ENCODE assay signal across 33 mouse cellular contexts in genomic region chr9:40155118-40155644, GRCm38 (mm10). TPM values are rescaled to one million over a fixed set of nuclear protein-coding genes. Genes with fewer than 3 reads are reported as not detected.
DNase-seq lines count a peak whose midpoint lies in the region; ATAC-seq and TF ChIP-seq lines count a peak whose summit lies in the region.
"Had no signal": no experiment of that assay in that cellular context is flagged by ENCODE, and none has a peak within 500 bp of the region (broad histone marks: within the 10 kb centered on the region; RNA-seq: fewer than 3 reads in every experiment).

No protein-coding gene starts in this region.

- DNase-seq in embryonic facial prominence, embryonic 11.5 days (ENCODE audit: low spot score): peak; percentile 4
- DNase-seq in embryonic facial prominence, embryonic 10.5 days (ENCODE audit: low spot score): no peak
- DNase-seq in kidney, postnatal 14 days: no peak
- DNase-seq in embryonic facial prominence, embryonic 14.5 days (ENCODE audit: low spot score): peak; percentile 81
- peak; percentile 52 for DNase-seq in limb, embryonic 14.5 days (ENCODE audit: low spot score)
- DNase-seq: adrenal gland, adult 8-10 months; adrenal gland, postnatal 25 days; cerebellum, adult 11-12 months; cerebellum, adult 8-10 months; cerebellum, postnatal 10 days; gastrocnemius, postnatal 10 days; gastrocnemius, postnatal 36 days; heart, adult 2 months; heart, postnatal 14 days; heart, postnatal 4 days had no signal

- H3K4me2 ChIP-seq in embryonic facial prominence, embryonic 11.5 days (ENCODE audit: low read depth, low read length): no peak overlapping the region
- H3K4me2 ChIP-seq in kidney, embryonic 16.5 days (replicated peaks; ENCODE audit: low read depth, low read length): no peak overlapping the region
- H3K4me2 ChIP-seq in embryonic facial prominence, embryonic 14.5 days (ENCODE audit: low read depth, low read length): no peak overlapping the region
- H3K4me2 ChIP-seq in limb, embryonic 14.5 days (replicated peaks; ENCODE audit: low read depth, low read length, severe bottlenecking): no peak overlapping the region
- no peak overlapping the region for H3K4me2 ChIP-seq in midbrain, embryonic 16.5 days (ENCODE audit: low read length)
- H3K4me2 ChIP-seq: embryonic facial prominence, embryonic 13.5 days; forebrain, embryonic 12.5 days; forebrain, embryonic 15.5 days; heart, embryonic 13.5 days; hindbrain, embryonic 14.5 days had no signal

- no peaks in the 10 kb centered on the region for H3K36me3 ChIP-seq in embryonic facial prominence, embryonic 11.5 days (replicated peaks; ENCODE audit: control insufficient read depth, insufficient read depth, low read depth, low read length)
- no peaks in the 10 kb centered on the region for H3K36me3 ChIP-seq in embryonic facial prominence, embryonic 10.5 days (replicated peaks)
- H3K36me3 ChIP-seq in kidney, embryonic 16.5 days (ENCODE audit: insufficient read depth, low read length): no peaks in the 10 kb centered on the region
- no peaks in the 10 kb centered on the region for H3K36me3 ChIP-seq in embryonic facial prominence, embryonic 14.5 days (ENCODE audit: control insufficient read depth, insufficient read depth, low read length)
- no peaks in the 10 kb centered on the region for H3K36me3 ChIP-seq in limb, embryonic 14.5 days (ENCODE audit: control insufficient read depth, insufficient read depth, low read length)
- no peaks in the 10 kb centered on the region for H3K36me3 ChIP-seq in midbrain, embryonic 16.5 days (ENCODE audit: control insufficient read depth, insufficient read depth, low read length)
- H3K36me3 ChIP-seq: embryonic facial prominence, embryonic 13.5 days; forebrain, embryonic 12.5 days; forebrain, embryonic 15.5 days; heart, embryonic 10.5 days; heart, embryonic 13.5 days had no signal

- H3K4me1 ChIP-seq in embryonic facial prominence, embryonic 11.5 days (ENCODE audit: control insufficient read depth, insufficient read depth, low read length): no peaks in the 10 kb centered on the region
- no peaks in the 10 kb centered on the region for H3K4me1 ChIP-seq in embryonic facial prominence, embryonic 10.5 days
- no peaks in the 10 kb centered on the region for H3K4me1 ChIP-seq in kidney, embryonic 16.5 days (ENCODE audit: insufficient read depth, low read length)
- H3K4me1 ChIP-seq in embryonic facial prominence, embryonic 14.5 days (ENCODE audit: control insufficient read depth, insufficient read depth, low read length): no peaks in the 10 kb centered on the region
- no peaks in the 10 kb centered on the region for H3K4me1 ChIP-seq in limb, embryonic 14.5 days (ENCODE audit: control insufficient read depth, insufficient read depth, low read length)
- H3K4me1 ChIP-seq in midbrain, embryonic 16.5 days (ENCODE audit: control insufficient read depth, insufficient read depth, low read length): no peaks in the 10 kb centered on the region
- H3K4me1 ChIP-seq: embryonic facial prominence, embryonic 13.5 days; forebrain, embryonic 12.5 days; forebrain, embryonic 15.5 days; heart, embryonic 10.5 days; heart, embryonic 13.5 days had no signal

- H3K27me3 ChIP-seq in embryonic facial prominence, embryonic 11.5 days (ENCODE audit: control insufficient read depth, insufficient read depth, low read length): no peaks in the 10 kb centered on the region
- no peaks in the 10 kb centered on the region for H3K27me3 ChIP-seq in embryonic facial prominence, embryonic 10.5 days (replicated peaks; ENCODE audit: low read depth, poor library complexity, severe bottlenecking)
- H3K27me3 ChIP-seq in kidney, embryonic 16.5 days (ENCODE audit: insufficient read depth, low read length): no peaks in the 10 kb centered on the region
- no peaks in the 10 kb centered on the region for H3K27me3 ChIP-seq in embryonic facial prominence, embryonic 14.5 days (replicated peaks; ENCODE audit: control insufficient read depth, insufficient read depth, low read length)
- H3K27me3 ChIP-seq in limb, embryonic 14.5 days (ENCODE audit: control insufficient read depth, insufficient read depth, low read length): no peaks in the 10 kb centered on the region
- no peaks in the 10 kb centered on the region for H3K27me3 ChIP-seq in midbrain, embryonic 16.5 days (ENCODE audit: control insufficient read depth, insufficient read depth, low read depth, low read length)
- H3K27me3 ChIP-seq: forebrain, embryonic 12.5 days; forebrain, embryonic 15.5 days had no signal

- no peak for TF ChIP-seq POLR2A in limb, embryonic 14.5 days (IDR thresholded peaks at IDR 0.05; ENCODE audit: borderline replicate concordance, extremely low read depth, insufficient read depth, insufficient read length)

- no peak overlapping the region for H3K27ac ChIP-seq in embryonic facial prominence, embryonic 11.5 days (replicated peaks; ENCODE audit: low read depth, low read length)
- no peak overlapping the region for H3K27ac ChIP-seq in embryonic facial prominence, embryonic 10.5 days (replicated peaks)
- no peak overlapping the region for H3K27ac ChIP-seq in kidney, embryonic 16.5 days (ENCODE audit: low read length)
- peak overlapping the region; percentile 33; the same call in 1 of the 2 replicates for H3K27ac ChIP-seq in embryonic facial prominence, embryonic 14.5 days (replicated peaks; ENCODE audit: low read depth, low read length)
- H3K27ac ChIP-seq in limb, embryonic 14.5 days (replicated peaks; ENCODE audit: low read depth, low read length): no peak overlapping the region
- H3K27ac ChIP-seq in midbrain, embryonic 16.5 days (ENCODE audit: low read length): no peak overlapping the region
- H3K27ac ChIP-seq: embryonic facial prominence, embryonic 13.5 days; forebrain, embryonic 12.5 days; forebrain, embryonic 15.5 days; heart, adult 2 months; heart, embryonic 10.5 days; heart, embryonic 13.5 days; hindbrain, embryonic 14.5 days; hindbrain, postnatal 0 days had no signal

- WGBS in embryonic facial prominence, embryonic 11.5 days: 69% methylated on average over 4 of the region's 4 CpGs
- 78% methylated on average over 4 of the region's 4 CpGs for WGBS in embryonic facial prominence, embryonic 10.5 days
- WGBS in kidney, embryonic 16.5 days: 48% methylated on average over 4 of the region's 4 CpGs
- WGBS in embryonic facial prominence, embryonic 14.5 days: 50% methylated on average over 4 of the region's 4 CpGs
- 45% methylated on average over 4 of the region's 4 CpGs for WGBS in limb, embryonic 14.5 days
- 73% methylated on average over 4 of the region's 4 CpGs for WGBS in midbrain, embryonic 16.5 days

- no peak overlapping the region for H3K4me3 ChIP-seq in embryonic facial prominence, embryonic 11.5 days (ENCODE audit: low read depth, low read length)
- H3K4me3 ChIP-seq in embryonic facial prominence, embryonic 10.5 days: no peak overlapping the region
- no peak overlapping the region for H3K4me3 ChIP-seq in kidney, embryonic 16.5 days (ENCODE audit: low read length)
- no peak overlapping the region for H3K4me3 ChIP-seq in embryonic facial prominence, embryonic 14.5 days (ENCODE audit: low read depth, low read length)
- H3K4me3 ChIP-seq in limb, embryonic 14.5 days (replicated peaks; ENCODE audit: low read length): no peak overlapping the region
- H3K4me3 ChIP-seq in midbrain, embryonic 16.5 days (ENCODE audit: low read depth, low read length): no peak overlapping the region
- H3K4me3 ChIP-seq: embryonic facial prominence, embryonic 13.5 days; erythroblast, embryonic 14.5 days; forebrain, embryonic 12.5 days; forebrain, embryonic 15.5 days; heart, adult 2 months; heart, embryonic 10.5 days; heart, embryonic 13.5 days had no signal

- H3K9ac ChIP-seq in embryonic facial prominence, embryonic 11.5 days (replicated peaks; ENCODE audit: low read length): no peak overlapping the region
- no peak overlapping the region for H3K9ac ChIP-seq in kidney, embryonic 16.5 days (replicated peaks; ENCODE audit: low read length)
- H3K9ac ChIP-seq in embryonic facial prominence, embryonic 14.5 days (ENCODE audit: low read depth, low read length): no peak overlapping the region
- H3K9ac ChIP-seq in limb, embryonic 14.5 days (ENCODE audit: low read depth, low read length, severe bottlenecking): no peak overlapping the region
- no peak overlapping the region for H3K9ac ChIP-seq in midbrain, embryonic 16.5 days (ENCODE audit: low read depth, low read length)
- H3K9ac ChIP-seq: embryonic facial prominence, embryonic 13.5 days; forebrain, embryonic 12.5 days; forebrain, embryonic 15.5 days; heart, embryonic 13.5 days; hindbrain, embryonic 14.5 days had no signal

- H3K9me3 ChIP-seq in embryonic facial prominence, embryonic 11.5 days (replicated peaks; ENCODE audit: control insufficient read depth, low read length): no peaks in the 10 kb centered on the region
- H3K9me3 ChIP-seq in embryonic facial prominence, embryonic 10.5 days: no peaks in the 10 kb centered on the region
- no peaks in the 10 kb centered on the region for H3K9me3 ChIP-seq in kidney, embryonic 16.5 days (ENCODE audit: low read length)
- no peaks in the 10 kb centered on the region for H3K9me3 ChIP-seq in embryonic facial prominence, embryonic 14.5 days (ENCODE audit: control insufficient read depth, low read length)
- H3K9me3 ChIP-seq in limb, embryonic 14.5 days (ENCODE audit: control insufficient read depth, low read length): no peaks in the 10 kb centered on the region
- H3K9me3 ChIP-seq in midbrain, embryonic 16.5 days (replicated peaks; ENCODE audit: control insufficient read depth, low read length, poor library complexity, severe bottlenecking): no peaks in the 10 kb centered on the region
- H3K9me3 ChIP-seq: embryonic facial prominence, embryonic 13.5 days; forebrain, embryonic 12.5 days; forebrain, embryonic 15.5 days; heart, embryonic 10.5 days; heart, embryonic 13.5 days had no signal

- ATAC-seq in embryonic facial prominence, embryonic 11.5 days (replicated peaks; ENCODE audit: insufficient number of reproducible peaks, low FRiP score, low TSS enrichment, low read depth): no peak
- peak; percentile 59 for ATAC-seq in kidney, embryonic 16.5 days (ENCODE audit: low FRiP score, low TSS enrichment)
- ATAC-seq in embryonic facial prominence, embryonic 14.5 days (ENCODE audit: low read depth): peak; percentile 91
- peak; percentile 86 for ATAC-seq in limb, embryonic 14.5 days (ENCODE audit: low FRiP score, low read depth)
- no peak for ATAC-seq in erythroblast, adult 5-6 weeks (replicated peaks; ENCODE audit: low FRiP score, poor library complexity, severe bottlenecking)
- ATAC-seq in midbrain, embryonic 16.5 days: no peak
- ATAC-seq: activated CD4-positive, CD25-positive, alpha-beta regulatory T cell, adult 4 months; forebrain, embryonic 15.5 days; hindbrain, postnatal 0 days had no signal

RNA-seq across cellular contexts. Expression of gene Tmem225, which starts 7.3 kb away (rescaled TPM):
- not detected in 2 replicates for polyA plus RNA-seq in embryonic facial prominence, embryonic 11.5 days (2014; fragmentation: Nextera tagmentation; extraction: Ambion mirVana)
- polyA plus RNA-seq in embryonic facial prominence, embryonic 10.5 days (2016; fragmentation: Nextera tagmentation; extraction: Ambion mirVana): not detected in 2 replicates
- polyA plus RNA-seq in kidney, embryonic 16.5 days (2015; fragmentation: Nextera tagmentation; extraction: Ambion mirVana): not detected in 2 replicates
- not detected in 2 replicates for polyA plus RNA-seq in embryonic facial prominence, embryonic 14.5 days (2014; fragmentation: Nextera tagmentation; extraction: Ambion mirVana)
- polyA plus RNA-seq in limb, embryonic 14.5 days (2012; rRNA removed): not detected in 2 replicates
- not detected in 2 replicates for polyA plus RNA-seq in limb, embryonic 14.5 days (2014; fragmentation: Nextera tagmentation; extraction: Ambion mirVana)
- 0.58 TPM in 1 of 2 replicates, not detected in the other for total RNA-seq in erythroblast, adult 5-6 weeks (2015; ENCODE audit: low replicate concordance)
- total RNA-seq in erythroblast, adult 5-6 weeks (2017; ENCODE audit: low replicate concordance): not detected in 2 replicates
- not detected in 2 replicates for polyA plus RNA-seq in midbrain, embryonic 16.5 days (2015; fragmentation: Nextera tagmentation; extraction: Ambion mirVana)
- total RNA-seq: adrenal gland, adult 8-10 months; adrenal gland, postnatal 25 days; ES-E14; gastrocnemius, adult 18-20 months; gastrocnemius, postnatal 10 days; gastrocnemius, postnatal 36 days; granulocyte monocyte progenitor cell, adult 5-6 weeks; heart, adult 2 months; heart, postnatal 14 days; heart, postnatal 4 days; hindbrain, postnatal 0 days had no signal
- polyA plus RNA-seq: activated CD4-positive, CD25-positive, alpha-beta regulatory T cell, adult 4 months; brain, embryonic 14.5 days; embryonic facial prominence, embryonic 13.5 days; erythroblast, embryonic 14.5 days; forebrain, embryonic 12.5 days; forebrain, embryonic 15.5 days; heart, adult 2 months; heart, embryonic 10.5 days; heart, embryonic 13.5 days; heart, embryonic 16.5 days; hindbrain, embryonic 11.5 days; hindbrain, embryonic 14.5 days; hindbrain, postnatal 0 days had no signal

RNA-seq across cellular contexts. Expression of gene Olfr985, which starts 25.2 kb away (rescaled TPM):
- polyA plus RNA-seq in embryonic facial prominence, embryonic 11.5 days (2014; fragmentation: Nextera tagmentation; extraction: Ambion mirVana): not detected in 2 replicates
- not detected in 2 replicates for polyA plus RNA-seq in embryonic facial prominence, embryonic 10.5 days (2016; fragmentation: Nextera tagmentation; extraction: Ambion mirVana)
- polyA plus RNA-seq in kidney, embryonic 16.5 days (2015; fragmentation: Nextera tagmentation; extraction: Ambion mirVana): not detected in 2 replicates
- not detected in 2 replicates for polyA plus RNA-seq in embryonic facial prominence, embryonic 14.5 days (2014; fragmentation: Nextera tagmentation; extraction: Ambion mirVana)
- not detected in 2 replicates for polyA plus RNA-seq in limb, embryonic 14.5 days (2012; rRNA removed)
- polyA plus RNA-seq in limb, embryonic 14.5 days (2014; fragmentation: Nextera tagmentation; extraction: Ambion mirVana): not detected in 2 replicates
- total RNA-seq in erythroblast, adult 5-6 weeks (2015; ENCODE audit: low replicate concordance): not detected in 2 replicates
- total RNA-seq in erythroblast, adult 5-6 weeks (2017; ENCODE audit: low replicate concordance): not detected in 2 replicates
- polyA plus RNA-seq in midbrain, embryonic 16.5 days (2015; fragmentation: Nextera tagmentation; extraction: Ambion mirVana): not detected in 2 replicates
- total RNA-seq: adrenal gland, postnatal 25 days; gastrocnemius, adult 18-20 months; gastrocnemius, postnatal 10 days; gastrocnemius, postnatal 36 days; granulocyte monocyte progenitor cell, adult 5-6 weeks; heart, adult 2 months; heart, postnatal 14 days; heart, postnatal 4 days; hindbrain, postnatal 0 days had no signal
- polyA plus RNA-seq: activated CD4-positive, CD25-positive, alpha-beta regulatory T cell, adult 4 months; embryonic facial prominence, embryonic 13.5 days; erythroblast, embryonic 14.5 days; forebrain, embryonic 12.5 days; forebrain, embryonic 15.5 days; heart, adult 2 months; heart, embryonic 10.5 days; heart, embryonic 13.5 days; heart, embryonic 16.5 days; hindbrain, embryonic 11.5 days; hindbrain, embryonic 14.5 days; hindbrain, postnatal 0 days had no signal

RNA-seq across cellular contexts. Expression of gene Olfr986, which starts 25.5 kb away (rescaled TPM):
- not detected in 2 replicates for polyA plus RNA-seq in embryonic facial prominence, embryonic 11.5 days (2014; fragmentation: Nextera tagmentation; extraction: Ambion mirVana)
- polyA plus RNA-seq in embryonic facial prominence, embryonic 10.5 days (2016; fragmentation: Nextera tagmentation; extraction: Ambion mirVana): not detected in 2 replicates
- not detected in 2 replicates for polyA plus RNA-seq in kidney, embryonic 16.5 days (2015; fragmentation: Nextera tagmentation; extraction: Ambion mirVana)
- not detected in 2 replicates for polyA plus RNA-seq in embryonic facial prominence, embryonic 14.5 days (2014; fragmentation: Nextera tagmentation; extraction: Ambion mirVana)
- not detected in 2 replicates for polyA plus RNA-seq in limb, embryonic 14.5 days (2012; rRNA removed)
- polyA plus RNA-seq in limb, embryonic 14.5 days (2014; fragmentation: Nextera tagmentation; extraction: Ambion mirVana): not detected in 2 replicates
- total RNA-seq in erythroblast, adult 5-6 weeks (2015; ENCODE audit: low replicate concordance): 0.19 TPM in 1 of 2 replicates, not detected in the other
- total RNA-seq in erythroblast, adult 5-6 weeks (2017; ENCODE audit: low replicate concordance): not detected in 2 replicates
- not detected in 2 replicates for polyA plus RNA-seq in midbrain, embryonic 16.5 days (2015; fragmentation: Nextera tagmentation; extraction: Ambion mirVana)
- total RNA-seq: adrenal gland, postnatal 25 days; gastrocnemius, adult 18-20 months; gastrocnemius, postnatal 10 days; gastrocnemius, postnatal 36 days; granulocyte monocyte progenitor cell, adult 5-6 weeks; heart, adult 2 months; heart, postnatal 14 days; heart, postnatal 4 days; hindbrain, postnatal 0 days had no signal
- polyA plus RNA-seq: brain, embryonic 14.5 days; embryonic facial prominence, embryonic 13.5 days; erythroblast, embryonic 14.5 days; forebrain, embryonic 12.5 days; forebrain, embryonic 15.5 days; heart, adult 2 months; heart, embryonic 10.5 days; heart, embryonic 16.5 days; hindbrain, embryonic 11.5 days; hindbrain, embryonic 14.5 days; hindbrain, postnatal 0 days had no signal

RNA-seq across cellular contexts. Expression of gene Zfp202, which starts 36.9 kb away (rescaled TPM):
- polyA plus RNA-seq in embryonic facial prominence, embryonic 11.5 days (2014; fragmentation: Nextera tagmentation; extraction: Ambion mirVana): 7.9 TPM in 2 replicates
- 6.6 and 7.8 TPM in 2 replicates for polyA plus RNA-seq in embryonic facial prominence, embryonic 10.5 days (2016; fragmentation: Nextera tagmentation; extraction: Ambion mirVana)
- 7.3 and 7.8 TPM in 2 replicates for polyA plus RNA-seq in kidney, embryonic 16.5 days (2015; fragmentation: Nextera tagmentation; extraction: Ambion mirVana)
- polyA plus RNA-seq in embryonic facial prominence, embryonic 14.5 days (2014; fragmentation: Nextera tagmentation; extraction: Ambion mirVana): 5.7 and 6.1 TPM in 2 replicates
- 5.6 and 6.3 TPM in 2 replicates for polyA plus RNA-seq in limb, embryonic 14.5 days (2012; rRNA removed)
- 6.3 and 6.7 TPM in 2 replicates for polyA plus RNA-seq in limb, embryonic 14.5 days (2014; fragmentation: Nextera tagmentation; extraction: Ambion mirVana)
- not detected in 2 replicates for total RNA-seq in erythroblast, adult 5-6 weeks (2015; ENCODE audit: low replicate concordance)
- 0.42 TPM in 1 of 2 replicates, not detected in the other for total RNA-seq in erythroblast, adult 5-6 weeks (2017; ENCODE audit: low replicate concordance)
- polyA plus RNA-seq in midbrain, embryonic 16.5 days (2015; fragmentation: Nextera tagmentation; extraction: Ambion mirVana): 13.1 and 13.6 TPM in 2 replicates

RNA-seq across cellular contexts. Expression of gene Olfr984, which starts 41.2 kb away (rescaled TPM):
- polyA plus RNA-seq in embryonic facial prominence, embryonic 11.5 days (2014; fragmentation: Nextera tagmentation; extraction: Ambion mirVana): not detected in 2 replicates
- not detected in 2 replicates for polyA plus RNA-seq in embryonic facial prominence, embryonic 10.5 days (2016; fragmentation: Nextera tagmentation; extraction: Ambion mirVana)
- not detected in 2 replicates for polyA plus RNA-seq in kidney, embryonic 16.5 days (2015; fragmentation: Nextera tagmentation; extraction: Ambion mirVana)
- not detected in 2 replicates for polyA plus RNA-seq in embryonic facial prominence, embryonic 14.5 days (2014; fragmentation: Nextera tagmentation; extraction: Ambion mirVana)
- not detected in 2 replicates for polyA plus RNA-seq in limb, embryonic 14.5 days (2012; rRNA removed)
- polyA plus RNA-seq in limb, embryonic 14.5 days (2014; fragmentation: Nextera tagmentation; extraction: Ambion mirVana): not detected in 2 replicates
- not detected in 2 replicates for total RNA-seq in erythroblast, adult 5-6 weeks (2015; ENCODE audit: low replicate concordance)
- total RNA-seq in erythroblast, adult 5-6 weeks (2017; ENCODE audit: low replicate concordance): not detected in 2 replicates
- polyA plus RNA-seq in midbrain, embryonic 16.5 days (2015; fragmentation: Nextera tagmentation; extraction: Ambion mirVana): not detected in 2 replicates
- total RNA-seq: adrenal gland, adult 8-10 months; adrenal gland, postnatal 25 days; gastrocnemius, adult 18-20 months; gastrocnemius, postnatal 10 days; gastrocnemius, postnatal 36 days; granulocyte monocyte progenitor cell, adult 5-6 weeks; heart, adult 2 months; heart, postnatal 14 days; heart, postnatal 4 days; hindbrain, postnatal 0 days had no signal
- polyA plus RNA-seq: brain, embryonic 14.5 days; embryonic facial prominence, embryonic 13.5 days; erythroblast, embryonic 14.5 days; forebrain, embryonic 12.5 days; forebrain, embryonic 15.5 days; heart, adult 2 months; heart, embryonic 10.5 days; heart, embryonic 13.5 days; heart, embryonic 16.5 days; hindbrain, embryonic 11.5 days; hindbrain, embryonic 14.5 days; hindbrain, postnatal 0 days had no signal

Comparison
In these comparisons a context has a peak if more than half of its experiments do, and no peak if none do; other contexts are left out.
1. ATAC-seq: peak in kidney, embryonic 16.5 days (single experiment), embryonic facial prominence, embryonic 14.5 days (single experiment) and limb, embryonic 14.5 days (single experiment); none in embryonic facial prominence, embryonic 11.5 days (single experiment), erythroblast, adult 5-6 weeks (single experiment) and midbrain, embryonic 16.5 days (single experiment).
2. DNase-seq: peak in embryonic facial prominence, embryonic 11.5 days (single experiment), embryonic facial prominence, embryonic 14.5 days (single experiment) and limb, embryonic 14.5 days (single experiment); none in embryonic facial prominence, embryonic 10.5 days (single experiment) and kidney, postnatal 14 days (single experiment).